Mouse (Mus musculus) heart, embryonic 14.5 days (tissue): ENCODE measurements at regions not wholly inside any gene's neighbourhood (a gene's known extent, or its start where the extent isn't known, plus 50 kb on each side); places are given as distances from the start of the nearest gene placed in this dataset.
A peak's percentile ranks its signal among the peaks of the same experiment; 100 is the strongest.

Experiments used
- ATAC-seq: fragments of 200-750 bp; cut with Nextera tagmentation; 2 replicates; pipeline ENCODE4 v1.8.0; 2017; ENCODE audit warnings: low read depth, moderate TSS enrichment; ENCODE audit not compliant: insufficient number of reproducible peaks, insufficient read depth, low FRiP score
- H3K27ac ChIP-seq, 2 experiments: fragments of 200-500 bp in 1 of 2; fragments of 300-500 bp in 1 of 2; sonication (generic) in 1 of 2; replicated peaks in 1 of 2; 2 replicates each; pipeline ENCODE4 v1.5.1; 2012 to 2014; ENCODE audit warnings: low read depth in 2 of 2, low read length in 2 of 2, control low read depth in 1 of 2, mild to moderate bottlenecking in 1 of 2, mixed read lengths in 1 of 2; ENCODE audit not compliant: control insufficient read depth in 1 of 2, insufficient read depth in 1 of 2
- H3K27me3 ChIP-seq: fragments of 300-500 bp; sonication (generic); 2 replicates; pipeline ENCODE4 v1.6.1; 2014; ENCODE audit warnings: mild to moderate bottlenecking, low read length, control low read depth; ENCODE audit not compliant: control insufficient read depth, insufficient read depth
- H3K36me3 ChIP-seq: fragments of 300-500 bp; sonication (generic); 2 replicates; pipeline ENCODE4 v1.6.1; 2014; ENCODE audit warnings: mild to moderate bottlenecking, control low read depth, low read length, mixed read lengths; ENCODE audit not compliant: control insufficient read depth, insufficient read depth
- H3K4me1 ChIP-seq, 2 experiments: fragments of 200-500 bp in 1 of 2; fragments of 300-500 bp in 1 of 2; sonication (generic) in 1 of 2; 2 replicates each; pipeline ENCODE4 v1.6.1; 2012 to 2014; ENCODE audit warnings: low read length in 2 of 2, control low read depth in 1 of 2, mixed read lengths in 1 of 2; ENCODE audit not compliant: control insufficient read depth in 2 of 2, insufficient read depth in 2 of 2
- H3K4me2 ChIP-seq: fragments of 300-500 bp; sonication (generic); 2 replicates; pipeline ENCODE4 v1.6.1; 2014; ENCODE audit warnings: mild to moderate bottlenecking, low read length
- H3K4me3 ChIP-seq, 2 experiments: fragments of 200-500 bp in 1 of 2; fragments of 300-500 bp in 1 of 2; sonication (generic) in 1 of 2; 2 replicates each; pipeline ENCODE4 v1.5.1; 2012 to 2014; ENCODE audit warnings: low read length in 2 of 2, mild to moderate bottlenecking in 2 of 2, control low read depth in 1 of 2, low read depth in 1 of 2, moderate library complexity in 1 of 2; ENCODE audit not compliant: control insufficient read depth in 1 of 2, insufficient read depth in 1 of 2
- H3K9ac ChIP-seq: fragments of 300-500 bp; sonication (generic); 2 replicates; pipeline ENCODE4 v1.6.1; 2014; ENCODE audit warnings: mild to moderate bottlenecking, low read length
- H3K9me3 ChIP-seq: fragments of 300-500 bp; sonication (generic); 2 replicates; pipeline ENCODE4 v1.6.1; 2016; ENCODE audit warnings: low read length, control low read depth; ENCODE audit not compliant: control insufficient read depth
- WGBS: fragments of 180-500 bp; shearing (Covaris S2); extraction: QIAGEN DNeasy Blood & Tissue Kit; methylation state at CpG from one replicate; pipeline ENCODE4 v1.1.7; 2014; 5-methylcytosine and 5-hydroxymethylcytosine counted together

DNA sequence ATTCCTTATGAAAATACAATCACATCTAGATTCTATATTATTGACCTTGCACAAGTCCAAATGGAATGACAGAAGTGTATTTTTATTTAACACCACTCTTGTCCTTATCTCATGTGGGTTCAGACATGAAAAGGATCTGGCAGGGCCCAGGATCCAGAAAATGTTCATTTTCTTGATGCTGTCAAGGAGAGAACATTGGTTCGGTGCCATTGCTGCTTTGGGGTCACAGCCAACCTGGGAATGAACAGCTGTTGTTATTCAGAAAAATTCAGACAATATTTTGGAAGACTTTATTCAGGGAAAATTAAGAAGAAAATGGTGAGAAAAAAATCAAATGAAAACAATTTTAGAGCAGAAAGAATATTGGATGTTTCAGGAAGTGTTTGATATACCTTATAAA lies 590.0 kb downstream of the Iqcm start:
- H3K4me2 ChIP-seq: no peak overlapping the region
- H3K4me3 ChIP-seq: no peak overlapping the region
- no peak overlapping the region for H3K9ac ChIP-seq
- no peak for ATAC-seq
- H3K4me1 ChIP-seq: no peaks in the 10 kb centered on the region
- H3K36me3 ChIP-seq: no peaks in the 10 kb centered on the region
- no peaks in the 10 kb centered on the region for H3K9me3 ChIP-seq
- 68% methylated on average over 1 of the region's 1 CpGs for WGBS
- H3K27ac ChIP-seq: no peak overlapping the region
- H3K27me3 ChIP-seq: no peaks in the 10 kb centered on the region

DNA sequence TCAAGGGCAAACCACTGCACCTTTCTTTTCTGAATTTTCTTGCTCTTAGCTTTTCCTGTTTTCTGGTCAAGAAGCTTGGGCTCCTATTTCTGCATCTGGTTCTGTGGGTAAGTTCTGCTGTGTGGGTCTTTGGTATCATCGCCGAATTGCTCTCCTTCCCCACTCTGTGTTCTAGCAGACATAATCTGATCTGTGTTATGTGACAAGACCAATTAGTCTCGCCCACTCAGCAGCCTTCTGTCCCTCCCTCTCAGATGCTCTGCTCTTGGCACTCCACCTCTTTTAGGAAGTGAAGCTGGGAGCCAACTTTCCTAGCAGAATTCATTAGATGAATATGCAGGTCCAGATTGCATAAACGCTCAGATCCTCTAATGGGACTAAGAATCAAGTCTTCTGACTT lies 603.5 kb downstream of the Iqcm start:
- H3K9ac ChIP-seq: no peak overlapping the region
- H3K4me2 ChIP-seq: no peak overlapping the region
- H3K4me3 ChIP-seq: no peak overlapping the region
- ATAC-seq: no peak
- no peaks in the 10 kb centered on the region for H3K9me3 ChIP-seq
- H3K4me1 ChIP-seq: no peaks in the 10 kb centered on the region
- H3K27me3 ChIP-seq: no peaks in the 10 kb centered on the region
- no peak overlapping the region for H3K27ac ChIP-seq
- WGBS: 66% methylated on average over 4 of the region's 4 CpGs
- H3K36me3 ChIP-seq: no peaks in the 10 kb centered on the region

DNA sequence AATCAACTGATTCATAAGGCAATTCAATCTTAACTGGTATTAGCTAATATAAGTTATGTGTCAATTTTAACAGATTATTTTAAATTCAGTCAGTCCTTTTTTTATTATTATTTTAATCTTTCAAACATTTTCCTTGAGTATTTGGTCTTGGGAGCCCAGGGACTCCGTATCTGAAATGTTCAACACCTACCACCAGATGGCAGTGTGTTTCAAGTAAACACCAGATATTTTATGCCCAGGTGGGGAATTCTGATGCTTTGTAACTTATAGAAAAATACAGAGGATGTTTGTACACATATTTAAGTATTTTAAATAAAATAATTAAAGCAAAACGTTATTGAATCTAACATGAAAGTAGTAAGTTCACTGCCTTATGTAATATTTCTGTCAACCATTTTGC lies 619.2 kb downstream of the Iqcm start:
- Histone ChIP-seq H3K4me2 (no peak overlapping the region), H3K27me3 (no peaks in the 10 kb centered on the region), H3K4me1 (no peaks in the 10 kb centered on the region), H3K9ac (no peak overlapping the region), H3K9me3 (no peaks in the 10 kb centered on the region), H3K4me3 (no peak overlapping the region), H3K36me3 (no peaks in the 10 kb centered on the region), H3K27ac (no peak overlapping the region)
- ATAC-seq: no peak
- WGBS: 6% methylated on average over 2 of the region's 2 CpGs

DNA sequence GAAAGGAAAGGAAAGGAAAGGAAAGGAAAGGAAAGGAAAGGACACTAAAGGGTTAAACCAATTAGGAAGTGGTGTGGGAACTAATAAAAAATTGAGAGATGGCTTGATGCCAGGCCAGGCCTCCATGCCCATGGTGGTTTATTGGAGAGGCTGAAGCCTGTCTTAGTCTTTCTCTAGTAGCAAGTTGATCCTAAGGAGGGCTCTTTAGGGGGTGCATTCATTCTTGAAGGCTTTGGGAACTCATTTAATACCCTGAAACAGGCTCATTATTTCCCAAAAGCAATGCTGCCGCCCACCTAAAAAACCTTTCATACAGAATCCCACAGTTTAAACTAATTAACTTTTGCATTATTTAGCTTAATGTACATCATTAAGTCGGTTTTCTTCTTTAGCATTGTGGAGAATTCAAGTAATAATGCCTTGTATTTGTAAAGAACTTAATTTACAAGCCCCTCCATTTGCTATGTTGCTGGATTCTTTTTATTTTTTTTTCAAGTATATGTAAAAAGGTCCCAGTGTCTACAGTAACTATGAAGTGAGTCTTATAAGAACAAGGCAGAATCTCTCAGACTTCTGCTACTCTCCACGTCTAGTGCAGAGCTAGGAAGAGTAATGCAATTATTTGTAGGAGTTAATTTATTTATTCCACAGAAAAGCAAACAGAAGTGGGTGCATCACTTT lies 624.3 kb downstream of the Iqcm start:
- no peak overlapping the region for H3K9ac ChIP-seq
- no peak for ATAC-seq
- no peak overlapping the region for H3K4me3 ChIP-seq
- WGBS: 66% methylated on average over 3 of the region's 3 CpGs
- H3K27ac ChIP-seq: no peak overlapping the region
- no peaks in the 10 kb centered on the region for H3K36me3 ChIP-seq
- no peaks in the 10 kb centered on the region for H3K4me1 ChIP-seq
- no peak overlapping the region for H3K4me2 ChIP-seq
- H3K27me3 ChIP-seq: no peaks in the 10 kb centered on the region
- no peaks in the 10 kb centered on the region for H3K9me3 ChIP-seq

DNA sequence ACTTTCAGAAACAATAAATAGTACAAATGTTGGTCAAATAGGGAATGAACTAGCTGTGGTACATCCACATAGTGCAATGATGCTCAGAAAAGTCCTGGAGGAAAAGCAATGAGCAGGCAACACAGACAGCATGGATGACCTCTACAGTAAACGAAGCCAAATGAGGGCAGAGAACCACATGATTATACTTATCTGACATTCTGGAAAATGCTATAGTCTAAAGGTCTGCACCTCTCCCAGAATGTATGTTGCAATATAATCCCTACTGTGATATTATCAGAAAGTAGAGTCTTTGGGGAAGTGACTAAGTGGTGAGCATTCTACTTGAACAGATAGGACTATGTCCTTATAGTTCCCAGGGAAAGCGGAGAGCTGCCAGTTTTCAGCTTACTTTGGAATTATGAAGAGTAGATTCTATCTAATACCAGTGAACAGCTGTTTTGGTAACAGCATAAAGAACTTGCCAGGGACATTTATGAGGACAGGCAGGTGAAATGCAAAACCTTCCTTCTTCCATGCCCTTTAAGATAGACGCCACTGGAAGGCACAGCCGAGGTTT lies 672.2 kb downstream of the Iqcm start:
- Histone ChIP-seq H3K4me3 (no peak overlapping the region), H3K36me3 (no peaks in the 10 kb centered on the region), H3K9me3 (no peaks in the 10 kb centered on the region), H3K27ac (no peak overlapping the region), H3K27me3 (no peaks in the 10 kb centered on the region), H3K4me2 (no peak overlapping the region), H3K4me1 (no peaks in the 10 kb centered on the region), H3K9ac (no peak overlapping the region)
- WGBS: 75% methylated on average over 4 of the region's 4 CpGs
- no peak for ATAC-seq

DNA sequence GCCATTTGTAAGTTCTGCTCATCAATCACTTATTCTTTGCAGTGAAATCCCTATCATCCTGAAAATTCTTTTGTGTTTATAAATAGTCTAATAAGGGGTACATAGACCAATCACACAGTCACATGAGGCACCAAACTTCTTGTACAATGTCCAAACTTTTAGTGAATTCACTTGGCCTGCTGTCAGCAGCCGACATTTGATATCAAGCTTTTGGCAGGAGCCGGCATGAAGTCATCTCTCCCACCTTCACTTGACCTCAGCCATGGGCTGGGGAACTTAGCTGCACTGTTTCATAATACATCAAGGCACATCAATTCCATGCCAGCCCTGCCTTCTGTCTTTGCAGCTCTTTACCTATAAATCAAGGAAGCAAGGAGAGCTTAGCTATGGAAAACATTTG lies 679.0 kb downstream of the Iqcm start:
- H3K36me3 ChIP-seq: no peaks in the 10 kb centered on the region
- peak overlapping the region in 1 of 2 experiments; percentile 73; a peak in 2 of 4 replicates for H3K27ac ChIP-seq
- ATAC-seq: peak; percentile 71; the same call in 1 of the 2 replicates
- WGBS: 16% methylated on average over 2 of the region's 2 CpGs
- H3K4me1 ChIP-seq: peaks cover 0 to 13% of the 10 kb centered on the region in 2 experiments; a peak in 1 of 4 replicates
- no peaks in the 10 kb centered on the region for H3K9me3 ChIP-seq
- H3K4me3 ChIP-seq: no peak overlapping the region
- H3K9ac ChIP-seq: no peak overlapping the region
- H3K4me2 ChIP-seq: no peak overlapping the region
- no peaks in the 10 kb centered on the region for H3K27me3 ChIP-seq

DNA sequence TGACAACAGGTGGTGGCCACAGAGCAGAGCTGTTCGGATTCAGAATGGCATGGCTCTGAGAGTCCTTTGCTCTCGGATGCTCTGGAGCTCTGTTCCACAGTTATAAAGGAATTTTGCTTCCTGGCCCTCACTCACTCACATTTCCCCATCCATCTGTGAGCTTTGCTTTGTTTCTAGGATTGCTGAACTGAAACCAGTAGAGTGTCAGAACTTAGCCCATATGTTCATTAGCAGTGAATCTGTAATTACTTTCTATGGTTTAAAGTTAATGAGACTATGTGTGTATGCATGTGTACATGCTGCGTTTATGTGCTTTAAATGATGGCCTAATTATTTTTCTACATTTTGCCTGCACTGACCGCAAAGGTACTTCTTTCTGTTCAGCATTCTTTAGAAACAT lies 688.7 kb downstream of the Iqcm start:
- 62% methylated on average over 4 of the region's 4 CpGs for WGBS
- no peak overlapping the region for H3K4me3 ChIP-seq
- no peaks in the 10 kb centered on the region for H3K27me3 ChIP-seq
- H3K27ac ChIP-seq: no peak overlapping the region
- no peak for ATAC-seq
- H3K4me2 ChIP-seq: no peak overlapping the region
- no peaks in the 10 kb centered on the region for H3K9me3 ChIP-seq
- no peak overlapping the region for H3K9ac ChIP-seq
- peaks cover 0 to 4% of the 10 kb centered on the region in 2 experiments; a peak in 1 of 4 replicates for H3K4me1 ChIP-seq
- no peaks in the 10 kb centered on the region for H3K36me3 ChIP-seq

DNA sequence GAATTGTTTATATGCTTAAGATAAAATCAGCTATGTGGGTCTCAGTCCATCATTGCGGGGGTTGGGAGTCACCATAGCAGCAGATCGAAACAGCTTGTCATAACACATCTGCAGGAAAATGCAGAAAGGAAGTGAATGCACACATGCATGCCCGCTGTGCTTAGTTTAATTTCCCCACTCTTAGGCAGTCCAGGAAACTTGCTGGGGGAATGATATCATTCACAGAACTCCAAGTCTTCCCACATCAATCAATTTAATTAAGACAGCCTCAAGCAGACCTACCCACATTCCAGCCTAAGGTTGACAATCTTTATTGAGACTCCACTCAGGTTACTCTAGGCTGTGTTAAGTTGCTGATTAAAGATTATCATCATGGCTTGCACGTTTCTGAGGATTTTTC lies 700.2 kb downstream of the Iqcm start:
- Histone ChIP-seq H3K36me3 (no peaks in the 10 kb centered on the region), H3K27ac (no peak overlapping the region), H3K9me3 (no peaks in the 10 kb centered on the region), H3K4me1 (no peaks in the 10 kb centered on the region), H3K9ac (no peak overlapping the region), H3K27me3 (no peaks in the 10 kb centered on the region), H3K4me3 (no peak overlapping the region), H3K4me2 (no peak overlapping the region)
- no peak for ATAC-seq
- WGBS: 63% methylated on average over 4 of the region's 4 CpGs
